ENCODE assay signal across 15 mouse cellular contexts in genomic region chr14:67158867-67159266, GRCm38 (mm10).
"Had no signal": no experiment of that assay in that cellular context is flagged by ENCODE, and none has a peak within 500 bp of the region (broad histone marks: within the 10 kb centered on the region; RNA-seq: fewer than 3 reads in every experiment).

No protein-coding gene starts in this region.

- H3K4me1 ChIP-seq: limb, embryonic 15.5 days; liver, embryonic 13.5 days; megakaryocyte, embryonic 14.5 days had no signal

- H3K4me3 ChIP-seq: left cerebral cortex, adult 2 months; limb, embryonic 15.5 days; liver, embryonic 13.5 days; megakaryocyte, embryonic 14.5 days had no signal

- ATAC-seq: hindbrain, embryonic 16.5 days; inflammation-experienced regulatory T-cells, adult 6 months; liver, postnatal 0 days; midbrain, embryonic 16.5 days had no signal

- H3K27me3 ChIP-seq: limb, embryonic 15.5 days; liver, embryonic 13.5 days had no signal

- H3K9ac ChIP-seq: limb, embryonic 15.5 days; liver, embryonic 13.5 days; liver, postnatal 0 days had no signal

- H3K4me2 ChIP-seq: limb, embryonic 15.5 days; liver, embryonic 13.5 days; midbrain, embryonic 11.5 days had no signal

- DNase-seq: kidney, adult 9 months; kidney, postnatal 10 days; kidney, postnatal 4 days; liver, embryonic 13.5 days; liver, postnatal 0 days; lung, postnatal 4 days; right cerebral cortex, postnatal 14 days; thymus, postnatal 4 days had no signal

- H3K27ac ChIP-seq: left cerebral cortex, adult 2 months; limb, embryonic 15.5 days; liver, embryonic 13.5 days had no signal

- H3K9me3 ChIP-seq: limb, embryonic 15.5 days; liver, embryonic 13.5 days had no signal

- H3K36me3 ChIP-seq: limb, embryonic 15.5 days; liver, embryonic 13.5 days had no signal
